Mouse (Mus musculus) hindbrain, embryonic 10.5 days (tissue): Measurements from ENCODE around the gene Gstm1. TPM values are rescaled to one million over a fixed set of nuclear protein-coding genes. Genes with fewer than 3 reads are reported as not detected.
"Not testable (repeated sequence)": the region's sequence is repeated elsewhere in the genome, so short reads cannot be mapped to it uniquely, and the experiment has no call there.

ENCODE experiments used
- DNase-seq: peaks from one replicate; pipeline ENCODE4 v3.0.0-alpha.2; 2017; ENCODE audit warnings: low spot score
- H3K27ac ChIP-seq: fragments of 300-500 bp; sonication (generic); 2 replicates; pipeline ENCODE4 v1.5.1; 2016; ENCODE audit warnings: mild to moderate bottlenecking, moderate library complexity
- H3K27me3 ChIP-seq: fragments of 300-500 bp; sonication (generic); 2 replicates; pipeline ENCODE4 v1.6.1; 2016; ENCODE audit warnings: mild to moderate bottlenecking; ENCODE audit not compliant: poor library complexity, insufficient read depth, severe bottlenecking
- H3K36me3 ChIP-seq: fragments of 300-500 bp; sonication (generic); 2 replicates; pipeline ENCODE4 v1.6.1; 2016; ENCODE audit warnings: mild to moderate bottlenecking, moderate library complexity
- H3K4me1 ChIP-seq: fragments of 300-500 bp; sonication (generic); replicated peaks from 2 replicates; pipeline ENCODE4 v1.6.1; 2016; ENCODE audit warnings: mild to moderate bottlenecking
- H3K4me3 ChIP-seq: fragments of 300-500 bp; sonication (generic); 2 replicates; pipeline ENCODE4 v1.5.1; 2016; ENCODE audit warnings: mild to moderate bottlenecking, moderate library complexity
- H3K9me3 ChIP-seq: fragments of 300-500 bp; sonication (generic); 2 replicates; pipeline ENCODE4 v1.6.1; 2016; ENCODE audit warnings: mild to moderate bottlenecking, moderate library complexity
- WGBS: fragments of 180-500 bp; shearing (Covaris S2); methylation state at CpG from one replicate; pipeline ENCODE4 v1.1.7; 2016; 5-methylcytosine and 5-hydroxymethylcytosine counted together
- polyA plus RNA-seq: library from polyadenylated mRNA; unstranded; fragments of >200 nt; fragmentation: Nextera tagmentation; extraction: Ambion mirVana; gene quantifications from 2 replicates; pipeline ENCODE4 v1.2.1, GENCODE M21; 2016

Gstm1 gene
- polyA plus RNA-seq, 1 experiment from 2014 or later, result 44.4 TPM

- H3K27me3 ChIP-seq, result no peaks in the 10 kb centered on the region
- H3K36me3 ChIP-seq, result no peaks in the 10 kb centered on the region
- no peak for DNase-seq
- H3K4me1 ChIP-seq, result peaks cover 11% of the 10 kb centered on the region
- WGBS, result 72% methylated on average over 4 of the region's 4 CpGs
- H3K27ac ChIP-seq, result peak overlapping the region; percentile 56
- no peak overlapping the region for H3K4me3 ChIP-seq
- no peaks in the 10 kb centered on the region for H3K9me3 ChIP-seq
Measured at GRCm38 (mm10) chr3:108028641-108029365, 11.0 kb upstream of the Gstm1 start.

- Histone ChIP-seq H3K4me1 (peaks cover 18% of the 10 kb centered on the region), H3K36me3 (no peaks in the 10 kb centered on the region), H3K27me3 (no peaks in the 10 kb centered on the region; the same call in 1 of the 2 replicates), H3K4me3 (no peak overlapping the region), H3K27ac (no peak overlapping the region), H3K9me3 (no peaks in the 10 kb centered on the region)
- 78% methylated on average over 1 of the region's 1 CpGs for WGBS
- DNase-seq, result no peak
Measured at GRCm38 (mm10) chr3:108026597-108026996, 8.8 kb upstream of the Gstm1 start.

GRCm38 (mm10) chr3:108026049-108026448 lies 8.3 kb upstream of the Gstm1 start:
- H3K27ac ChIP-seq, result no peak overlapping the region
- no peak for DNase-seq
- no peak overlapping the region for H3K4me3 ChIP-seq
- peaks cover 18% of the 10 kb centered on the region for H3K4me1 ChIP-seq
- no peaks in the 10 kb centered on the region for H3K36me3 ChIP-seq
- no peaks in the 10 kb centered on the region for H3K9me3 ChIP-seq
- WGBS, result 78% methylated on average over 5 of the region's 5 CpGs
- H3K27me3 ChIP-seq, result no peaks in the 10 kb centered on the region; the same call in 1 of the 2 replicates

- WGBS, result 89% methylated on average over 4 of the region's 4 CpGs
- Histone ChIP-seq H3K36me3 (no peaks in the 10 kb centered on the region), H3K9me3 (no peaks in the 10 kb centered on the region), H3K4me1 (peaks cover 18% of the 10 kb centered on the region), H3K27ac (no peak overlapping the region), H3K27me3 (no peaks in the 10 kb centered on the region; the same call in 1 of the 2 replicates), H3K4me3 (no peak overlapping the region)
- no peak for DNase-seq
Measured at GRCm38 (mm10) chr3:108025318-108025717, 7.5 kb upstream of the Gstm1 start.

GRCm38 (mm10) chr3:108022650-108023049 lies 4.9 kb upstream of the Gstm1 start:
- no peak for DNase-seq
- Histone ChIP-seq H3K27ac (no peak overlapping the region), H3K36me3 (no peaks in the 10 kb centered on the region), H3K4me3 (no peak overlapping the region), H3K4me1 (peaks cover 16% of the 10 kb centered on the region; the same call in 1 of the 2 replicates), H3K9me3 (no peaks in the 10 kb centered on the region), H3K27me3 (no peaks in the 10 kb centered on the region; the same call in 1 of the 2 replicates)
- WGBS, result 77% methylated on average over 6 of the region's 6 CpGs

- peaks cover 30% of the 10 kb centered on the region for H3K4me1 ChIP-seq
- not testable (repeated sequence) for H3K9me3 ChIP-seq, H3K4me3 ChIP-seq, H3K27me3 ChIP-seq, H3K27ac ChIP-seq, DNase-seq, H3K36me3 ChIP-seq
- WGBS, result 87% methylated on average over 11 of the region's 11 CpGs
Measured at GRCm38 (mm10) chr3:108020351-108021022, 2.7 kb upstream of the Gstm1 start.

- H3K4me3 ChIP-seq, DNase-seq, H3K27me3 ChIP-seq, H3K27ac ChIP-seq, H3K9me3 ChIP-seq, H3K36me3 ChIP-seq: not testable (repeated sequence)
- 64% methylated on average over 3 of the region's 3 CpGs for WGBS
- peaks cover 30% of the 10 kb centered on the region for H3K4me1 ChIP-seq
Measured at GRCm38 (mm10) chr3:108019226-108019625, 1.5 kb upstream of the Gstm1 start.

- peak overlapping the region; percentile 72 for H3K27ac ChIP-seq
- no peaks in the 10 kb centered on the region; the same call in 1 of the 2 replicates for H3K27me3 ChIP-seq
- DNase-seq, result no peak
- H3K36me3 ChIP-seq, result no peaks in the 10 kb centered on the region
- peak overlapping the region; percentile 55 for H3K4me3 ChIP-seq
- H3K4me1 ChIP-seq, result peaks cover 30% of the 10 kb centered on the region
- no peaks in the 10 kb centered on the region for H3K9me3 ChIP-seq
- 35% methylated on average over 14 of the region's 14 CpGs for WGBS
Measured at GRCm38 (mm10) chr3:108018190-108018820, 532 bp upstream of the Gstm1 start.

GRCm38 (mm10) chr3:108016468-108016867 lies 1.3 kb downstream of the Gstm1 start:
- 93% methylated on average over 5 of the region's 5 CpGs for WGBS
- not testable (repeated sequence) for DNase-seq, H3K27me3 ChIP-seq, H3K9me3 ChIP-seq, H3K36me3 ChIP-seq
- Histone ChIP-seq H3K4me1 (peaks cover 30% of the 10 kb centered on the region), H3K4me3 (peak overlapping the region; percentile 55; the same call in 1 of the 2 replicates), H3K27ac (peak overlapping the region; percentile 23; the same call in 1 of the 2 replicates)

GRCm38 (mm10) chr3:108014974-108015346 lies 2.8 kb downstream of the Gstm1 start:
- Histone ChIP-seq H3K4me1 (peaks cover 32% of the 10 kb centered on the region), H3K27ac (no peak overlapping the region), H3K9me3 (no peaks in the 10 kb centered on the region), H3K4me3 (no peak overlapping the region), H3K36me3 (no peaks in the 10 kb centered on the region), H3K27me3 (no peaks in the 10 kb centered on the region)
- WGBS, result 88% methylated on average over 2 of the region's 2 CpGs
- no peak for DNase-seq

GRCm38 (mm10) chr3:108014098-108014973 lies 3.4 kb downstream of the Gstm1 start:
- no peaks in the 10 kb centered on the region for H3K27me3 ChIP-seq
- peaks cover 32% of the 10 kb centered on the region for H3K4me1 ChIP-seq
- H3K27ac ChIP-seq, result no peak overlapping the region
- H3K9me3 ChIP-seq, result no peaks in the 10 kb centered on the region
- no peak overlapping the region for H3K4me3 ChIP-seq
- no peak for DNase-seq
- 90% methylated on average over 8 of the region's 8 CpGs for WGBS
- H3K36me3 ChIP-seq, result no peaks in the 10 kb centered on the region

GRCm38 (mm10) chr3:108013331-108013871 lies 4.4 kb downstream of the Gstm1 start:
- H3K36me3 ChIP-seq, result no peaks in the 10 kb centered on the region

More at GRCm38 (mm10) chr3:108013331-108013871, 4.4 kb downstream of the Gstm1 start:
- Histone ChIP-seq H3K9me3 (no peaks in the 10 kb centered on the region), H3K4me3 (no peak overlapping the region), H3K27me3 (no peaks in the 10 kb centered on the region), H3K27ac (0 out of 2 replicates have a peak overlapping the region, but pooled peaks have one; percentile 8), H3K4me1 (peaks cover 29% of the 10 kb centered on the region)
- WGBS, result 88% methylated on average over 4 of the region's 4 CpGs
- no peak for DNase-seq
